Mouse (Mus musculus) liver, embryonic 14.5 days (tissue): ENCODE data around the gene Hist1h4m.

Source experiments
- CTCF ChIP-seq: IDR thresholded peaks from 2 replicates; pipeline ENCODE4 v1.5.1; 2016; ENCODE audit warnings: antibody characterized with exemption, low read depth, control low read depth
- EP300 ChIP-seq: IDR thresholded peaks from 2 replicates; pipeline ENCODE4 v1.6.1; 2016; ENCODE audit warnings: antibody characterized with exemption, low read depth

GRCm38 (mm10) chr13:21783734-21784161 is 27.8 kb upstream of the Hist1h4m start:
- TF ChIP-seq CTCF (no peak), EP300 (no peak)
